Mouse (Mus musculus): Measurements from ENCODE around the gene Nckap5. TPM values are rescaled to one million over a fixed set of nuclear protein-coding genes. Genes with fewer than 3 reads are reported as not detected.
A peak's percentile ranks its signal among the peaks of the same experiment; 100 is the strongest.
"Not testable (repeated sequence)": the region's sequence is repeated elsewhere in the genome, so short reads cannot be mapped to it uniquely, and the experiment has no call there.

Nckap5 gene
- polyA plus RNA-seq, 1 experiment from 2014 or later, result 3.2 TPM

- Histone ChIP-seq H3K9me3 (replicated peaks; ENCODE audit: control insufficient read depth, low read length) (no peaks in the 10 kb centered on the region), H3K4me3 (ENCODE audit: low read depth, low read length) (no peak overlapping the region), H3K27me3 (ENCODE audit: control insufficient read depth, insufficient read depth, low read length) (no peaks in the 10 kb centered on the region), H3K9ac (ENCODE audit: low read depth, low read length) (no peak overlapping the region), H3K27ac (ENCODE audit: low read depth, low read length) (peak overlapping the region; percentile 70; the same call in 1 of the 2 replicates), H3K4me1 (ENCODE audit: control insufficient read depth, insufficient read depth, low read length) (peaks cover 14% of the 10 kb centered on the region), H3K4me2 (no peak overlapping the region; the same call in 1 of the 2 replicates), H3K36me3 (ENCODE audit: control insufficient read depth, insufficient read depth, low read length) (no peaks in the 10 kb centered on the region)
- 29% methylated on average over 8 of the region's 8 CpGs for WGBS (ENCODE audit: insufficient replicate concordance)
- ATAC-seq (replicated peaks; ENCODE audit: insufficient number of reproducible peaks, low FRiP score, low TSS enrichment), result no peak
Measured at GRCm38 (mm10) chr1:126801706-126802105, 28.9 kb downstream of the Nckap5 start.

- Histone ChIP-seq H3K27ac (ENCODE audit: low read depth, low read length) (peak overlapping the region; percentile 62; the same call in 1 of the 2 replicates), H3K27me3 (ENCODE audit: control insufficient read depth, insufficient read depth, low read length) (no peaks in the 10 kb centered on the region), H3K4me3 (ENCODE audit: low read depth, low read length) (no peak overlapping the region), H3K9ac (ENCODE audit: low read depth, low read length) (no peak overlapping the region), H3K4me2 (peak overlapping the region; percentile 29), H3K36me3 (ENCODE audit: control insufficient read depth, insufficient read depth, low read length) (no peaks in the 10 kb centered on the region), H3K4me1 (ENCODE audit: control insufficient read depth, insufficient read depth, low read length) (peaks cover 14% of the 10 kb centered on the region), H3K9me3 (replicated peaks; ENCODE audit: control insufficient read depth, low read length) (no peaks in the 10 kb centered on the region)
- ATAC-seq (replicated peaks; ENCODE audit: insufficient number of reproducible peaks, low FRiP score, low TSS enrichment), result peak; percentile 59; the same call in 1 of the 2 replicates
- 53% methylated on average over 11 of the region's 11 CpGs for WGBS (ENCODE audit: insufficient replicate concordance)
Measured at GRCm38 (mm10) chr1:126799379-126799798, 31.2 kb downstream of the Nckap5 start.

GRCm38 (mm10) chr1:126780354-126780941 is 50.2 kb downstream of the Nckap5 start:
- not testable (repeated sequence) for H3K4me3 ChIP-seq (ENCODE audit: low read depth, low read length); H3K27me3 ChIP-seq (ENCODE audit: control insufficient read depth, insufficient read depth, low read length); H3K27ac ChIP-seq (ENCODE audit: low read depth, low read length); ATAC-seq (replicated peaks; ENCODE audit: insufficient number of reproducible peaks, low FRiP score, low TSS enrichment); H3K9me3 ChIP-seq (replicated peaks; ENCODE audit: control insufficient read depth, low read length); H3K9ac ChIP-seq (ENCODE audit: low read depth, low read length); H3K4me2 ChIP-seq; H3K36me3 ChIP-seq (ENCODE audit: control insufficient read depth, insufficient read depth, low read length); H3K4me1 ChIP-seq (ENCODE audit: control insufficient read depth, insufficient read depth, low read length)
- no CpG with 5 or more reads among the region's 2 CpGs for WGBS (ENCODE audit: insufficient replicate concordance)

GRCm38 (mm10) chr1:126773947-126774346 is 56.7 kb downstream of the Nckap5 start:
- not testable (repeated sequence) for H3K27ac ChIP-seq (ENCODE audit: low read depth, low read length); H3K9ac ChIP-seq (ENCODE audit: low read depth, low read length); H3K36me3 ChIP-seq (ENCODE audit: control insufficient read depth, insufficient read depth, low read length); H3K4me3 ChIP-seq (ENCODE audit: low read depth, low read length); ATAC-seq (replicated peaks; ENCODE audit: insufficient number of reproducible peaks, low FRiP score, low TSS enrichment); H3K4me2 ChIP-seq; H3K27me3 ChIP-seq (ENCODE audit: control insufficient read depth, insufficient read depth, low read length); H3K4me1 ChIP-seq (ENCODE audit: control insufficient read depth, insufficient read depth, low read length); H3K9me3 ChIP-seq (replicated peaks; ENCODE audit: control insufficient read depth, low read length)
- no CpG with 5 or more reads among the region's 6 CpGs for WGBS (ENCODE audit: insufficient replicate concordance)

GRCm38 (mm10) chr1:126766971-126767370 is 63.6 kb downstream of the Nckap5 start:
- WGBS (ENCODE audit: insufficient replicate concordance), result 79% methylated on average over 1 of the region's 1 CpGs
- no peaks in the 10 kb centered on the region for H3K36me3 ChIP-seq (ENCODE audit: control insufficient read depth, insufficient read depth, low read length)
- no peaks in the 10 kb centered on the region for H3K4me1 ChIP-seq (ENCODE audit: control insufficient read depth, insufficient read depth, low read length)
- H3K27me3 ChIP-seq (ENCODE audit: control insufficient read depth, insufficient read depth, low read length), result no peaks in the 10 kb centered on the region
- H3K9me3 ChIP-seq (replicated peaks; ENCODE audit: control insufficient read depth, low read length), result no peaks in the 10 kb centered on the region
- H3K4me3 ChIP-seq (ENCODE audit: low read depth, low read length), result no peak overlapping the region
- H3K27ac ChIP-seq (ENCODE audit: low read depth, low read length), result no peak overlapping the region
- H3K4me2 ChIP-seq, result no peak overlapping the region
- no peak overlapping the region for H3K9ac ChIP-seq (ENCODE audit: low read depth, low read length)
- ATAC-seq (replicated peaks; ENCODE audit: insufficient number of reproducible peaks, low FRiP score, low TSS enrichment), result no peak

- H3K9me3 ChIP-seq (replicated peaks; ENCODE audit: control insufficient read depth, low read length), result no peaks in the 10 kb centered on the region
- no peak overlapping the region for H3K9ac ChIP-seq (ENCODE audit: low read depth, low read length)
- no peak overlapping the region for H3K4me3 ChIP-seq (ENCODE audit: low read depth, low read length)
- H3K27ac ChIP-seq (ENCODE audit: low read depth, low read length), result no peak overlapping the region
- no peaks in the 10 kb centered on the region for H3K27me3 ChIP-seq (ENCODE audit: control insufficient read depth, insufficient read depth, low read length)
- H3K4me1 ChIP-seq (ENCODE audit: control insufficient read depth, insufficient read depth, low read length), result no peaks in the 10 kb centered on the region
- H3K36me3 ChIP-seq (ENCODE audit: control insufficient read depth, insufficient read depth, low read length), result no peaks in the 10 kb centered on the region
- no peak overlapping the region for H3K4me2 ChIP-seq
- no peak for ATAC-seq (replicated peaks; ENCODE audit: insufficient number of reproducible peaks, low FRiP score, low TSS enrichment)
- 61% methylated on average over 6 of the region's 6 CpGs for WGBS (ENCODE audit: insufficient replicate concordance)
Measured at GRCm38 (mm10) chr1:126765506-126766170, 65.0 kb downstream of the Nckap5 start.

GRCm38 (mm10) chr1:126764201-126764600 is 66.4 kb downstream of the Nckap5 start:
- Histone ChIP-seq H3K4me1 (ENCODE audit: control insufficient read depth, insufficient read depth, low read length) (no peaks in the 10 kb centered on the region), H3K27ac (ENCODE audit: low read depth, low read length) (no peak overlapping the region), H3K4me2 (no peak overlapping the region), H3K9me3 (replicated peaks; ENCODE audit: control insufficient read depth, low read length) (no peaks in the 10 kb centered on the region), H3K27me3 (ENCODE audit: control insufficient read depth, insufficient read depth, low read length) (no peaks in the 10 kb centered on the region), H3K9ac (ENCODE audit: low read depth, low read length) (no peak overlapping the region), H3K36me3 (ENCODE audit: control insufficient read depth, insufficient read depth, low read length) (no peaks in the 10 kb centered on the region), H3K4me3 (ENCODE audit: low read depth, low read length) (no peak overlapping the region)
- no peak for ATAC-seq (replicated peaks; ENCODE audit: insufficient number of reproducible peaks, low FRiP score, low TSS enrichment)
- WGBS (ENCODE audit: insufficient replicate concordance), result 69% methylated on average over 3 of the region's 3 CpGs

GRCm38 (mm10) chr1:126763192-126763591 is 67.4 kb downstream of the Nckap5 start:
- no peaks in the 10 kb centered on the region for H3K36me3 ChIP-seq (ENCODE audit: control insufficient read depth, insufficient read depth, low read length)
- no peak overlapping the region for H3K4me2 ChIP-seq
- H3K9me3 ChIP-seq (replicated peaks; ENCODE audit: control insufficient read depth, low read length), result no peaks in the 10 kb centered on the region
- no peak overlapping the region for H3K9ac ChIP-seq (ENCODE audit: low read depth, low read length)
- no peaks in the 10 kb centered on the region for H3K4me1 ChIP-seq (ENCODE audit: control insufficient read depth, insufficient read depth, low read length)
- H3K27ac ChIP-seq (ENCODE audit: low read depth, low read length), result no peak overlapping the region
- ATAC-seq (replicated peaks; ENCODE audit: insufficient number of reproducible peaks, low FRiP score, low TSS enrichment), result no peak
- WGBS (ENCODE audit: insufficient replicate concordance), result 71% methylated on average over 2 of the region's 2 CpGs
- no peaks in the 10 kb centered on the region for H3K27me3 ChIP-seq (ENCODE audit: control insufficient read depth, insufficient read depth, low read length)
- H3K4me3 ChIP-seq (ENCODE audit: low read depth, low read length), result no peak overlapping the region

- H3K27ac ChIP-seq (ENCODE audit: low read depth, low read length), result no peak overlapping the region
- ATAC-seq (replicated peaks; ENCODE audit: insufficient number of reproducible peaks, low FRiP score, low TSS enrichment), result no peak
- no peak overlapping the region for H3K9ac ChIP-seq (ENCODE audit: low read depth, low read length)
- H3K4me2 ChIP-seq, result no peak overlapping the region
- no peaks in the 10 kb centered on the region for H3K9me3 ChIP-seq (replicated peaks; ENCODE audit: control insufficient read depth, low read length)
- no peaks in the 10 kb centered on the region for H3K27me3 ChIP-seq (ENCODE audit: control insufficient read depth, insufficient read depth, low read length)
- H3K36me3 ChIP-seq (ENCODE audit: control insufficient read depth, insufficient read depth, low read length), result no peaks in the 10 kb centered on the region
- 80% methylated on average over 2 of the region's 2 CpGs for WGBS (ENCODE audit: insufficient replicate concordance)
- H3K4me1 ChIP-seq (ENCODE audit: control insufficient read depth, insufficient read depth, low read length), result no peaks in the 10 kb centered on the region
- no peak overlapping the region for H3K4me3 ChIP-seq (ENCODE audit: low read depth, low read length)
Measured at GRCm38 (mm10) chr1:126760386-126760785, 70.2 kb downstream of the Nckap5 start.
